Mouse (Mus musculus): ENCODE results near the gene Ptprm. TPM values are rescaled to one million over a fixed set of nuclear protein-coding genes. Genes with fewer than 3 reads are reported as not detected.

Gene Ptprm
- polyA plus RNA-seq, 1 experiment from 2014 or later: 17.7 TPM

- Histone ChIP-seq H3K9ac (no peak overlapping the region), H3K4me3 (no peak overlapping the region), H3K4me1 (peaks cover 11% of the 10 kb centered on the region), H3K27ac (no peak overlapping the region), H3K4me2 (no peak overlapping the region), H3K9me3 (no peaks in the 10 kb centered on the region), H3K27me3 (no peaks in the 10 kb centered on the region), H3K36me3 (no peaks in the 10 kb centered on the region)
- WGBS: 89% methylated on average over 4 of the region's 4 CpGs
- ATAC-seq (ENCODE audit: insufficient number of reproducible peaks, low FRiP score, low TSS enrichment, low read depth): no peak
Measured at GRCm38 (mm10) chr17:67206984-67207383, 147.3 kb downstream of the Ptprm start.

- WGBS: 39% methylated on average over 7 of the region's 7 CpGs
- H3K27ac ChIP-seq: no peak overlapping the region
- ATAC-seq (ENCODE audit: insufficient number of reproducible peaks, low FRiP score, low TSS enrichment, low read depth): no peak
Measured at GRCm38 (mm10) chr17:67201151-67201550, 153.1 kb downstream of the Ptprm start.

GRCm38 (mm10) chr17:67193728-67194127 is 160.5 kb downstream of the Ptprm start:
- Histone ChIP-seq H3K4me3 (no peak overlapping the region), H3K9me3 (no peaks in the 10 kb centered on the region), H3K36me3 (no peaks in the 10 kb centered on the region), H3K27me3 (no peaks in the 10 kb centered on the region), H3K4me1 (no peaks in the 10 kb centered on the region), H3K4me2 (no peak overlapping the region), H3K27ac (no peak overlapping the region), H3K9ac (no peak overlapping the region)
- no peak for ATAC-seq (ENCODE audit: insufficient number of reproducible peaks, low FRiP score, low TSS enrichment, low read depth)
- 54% methylated on average over 5 of the region's 5 CpGs for WGBS

More at GRCm38 (mm10) chr17:67201151-67201550, 153.1 kb downstream of the Ptprm start:
- H3K9me3 ChIP-seq: no peaks in the 10 kb centered on the region
- no peak overlapping the region for H3K4me3 ChIP-seq
- H3K4me2 ChIP-seq: no peak overlapping the region
- H3K27me3 ChIP-seq: no peaks in the 10 kb centered on the region
- no peaks in the 10 kb centered on the region for H3K4me1 ChIP-seq
- no peak overlapping the region for H3K9ac ChIP-seq
- H3K36me3 ChIP-seq: no peaks in the 10 kb centered on the region

GRCm38 (mm10) chr17:67188514-67188913 is 165.7 kb downstream of the Ptprm start:
- Histone ChIP-seq H3K9ac (no peak overlapping the region), H3K9me3 (no peaks in the 10 kb centered on the region), H3K36me3 (no peaks in the 10 kb centered on the region), H3K27me3 (no peaks in the 10 kb centered on the region), H3K4me2 (no peak overlapping the region), H3K4me3 (no peak overlapping the region), H3K27ac (no peak overlapping the region), H3K4me1 (no peaks in the 10 kb centered on the region)
- no peak for ATAC-seq (ENCODE audit: insufficient number of reproducible peaks, low FRiP score, low TSS enrichment, low read depth)
- 78% methylated on average over 2 of the region's 2 CpGs for WGBS

GRCm38 (mm10) chr17:67186879-67187278 is 167.4 kb downstream of the Ptprm start:
- no peaks in the 10 kb centered on the region for H3K36me3 ChIP-seq
- no peaks in the 10 kb centered on the region for H3K27me3 ChIP-seq
- no peak for ATAC-seq (ENCODE audit: insufficient number of reproducible peaks, low FRiP score, low TSS enrichment, low read depth)
- no peak overlapping the region for H3K4me2 ChIP-seq
- H3K9me3 ChIP-seq: no peaks in the 10 kb centered on the region
- H3K9ac ChIP-seq: no peak overlapping the region
- no peak overlapping the region for H3K27ac ChIP-seq
- no peaks in the 10 kb centered on the region for H3K4me1 ChIP-seq
- H3K4me3 ChIP-seq: no peak overlapping the region
- 72% methylated on average over 6 of the region's 6 CpGs for WGBS

- Histone ChIP-seq H3K27me3 (no peaks in the 10 kb centered on the region), H3K4me1 (no peaks in the 10 kb centered on the region), H3K9me3 (no peaks in the 10 kb centered on the region), H3K4me3 (no peak overlapping the region), H3K9ac (no peak overlapping the region), H3K4me2 (no peak overlapping the region), H3K27ac (no peak overlapping the region), H3K36me3 (no peaks in the 10 kb centered on the region)
- WGBS: 84% methylated on average over 6 of the region's 6 CpGs
- ATAC-seq (ENCODE audit: insufficient number of reproducible peaks, low FRiP score, low TSS enrichment, low read depth): no peak
Measured at GRCm38 (mm10) chr17:67185942-67186341, 168.3 kb downstream of the Ptprm start.

GRCm38 (mm10) chr17:67179446-67179845 is 174.8 kb downstream of the Ptprm start:
- no peaks in the 10 kb centered on the region for H3K36me3 ChIP-seq
- no peak overlapping the region for H3K4me3 ChIP-seq
- H3K27me3 ChIP-seq: no peaks in the 10 kb centered on the region
- H3K4me1 ChIP-seq: 0 out of 2 replicates have a peak, but pooled peaks cover 2% of the 10 kb centered on the region
- 76% methylated on average over 1 of the region's 1 CpGs for WGBS
- H3K27ac ChIP-seq: no peak overlapping the region
- H3K9ac ChIP-seq: no peak overlapping the region
- H3K9me3 ChIP-seq: no peaks in the 10 kb centered on the region
- no peak for ATAC-seq (ENCODE audit: insufficient number of reproducible peaks, low FRiP score, low TSS enrichment, low read depth)
- no peak overlapping the region for H3K4me2 ChIP-seq

- Histone ChIP-seq H3K36me3 (no peaks in the 10 kb centered on the region), H3K4me1 (0 out of 2 replicates have a peak, but pooled peaks cover 2% of the 10 kb centered on the region), H3K27ac (no peak overlapping the region), H3K9ac (no peak overlapping the region), H3K4me3 (no peak overlapping the region), H3K27me3 (no peaks in the 10 kb centered on the region), H3K9me3 (no peaks in the 10 kb centered on the region), H3K4me2 (no peak overlapping the region)
- WGBS: 68% methylated on average over 5 of the region's 5 CpGs
- no peak for ATAC-seq (ENCODE audit: insufficient number of reproducible peaks, low FRiP score, low TSS enrichment, low read depth)
Measured at GRCm38 (mm10) chr17:67178686-67179265, 175.5 kb downstream of the Ptprm start.

- Histone ChIP-seq H3K36me3 (no peaks in the 10 kb centered on the region), H3K4me1 (0 out of 2 replicates have a peak, but pooled peaks cover 2% of the 10 kb centered on the region), H3K27me3 (no peaks in the 10 kb centered on the region), H3K9me3 (no peaks in the 10 kb centered on the region), H3K4me2 (no peak overlapping the region), H3K9ac (no peak overlapping the region), H3K27ac (no peak overlapping the region), H3K4me3 (no peak overlapping the region)
- no peak for ATAC-seq (ENCODE audit: insufficient number of reproducible peaks, low FRiP score, low TSS enrichment, low read depth)
- 18% methylated on average over 2 of the region's 2 CpGs for WGBS
Measured at GRCm38 (mm10) chr17:67175836-67176235, 178.4 kb downstream of the Ptprm start.

- Histone ChIP-seq H3K27me3 (no peaks in the 10 kb centered on the region), H3K4me1 (peaks cover 5% of the 10 kb centered on the region; the same call in 1 of the 2 replicates), H3K4me3 (no peak overlapping the region), H3K9me3 (no peaks in the 10 kb centered on the region), H3K9ac (no peak overlapping the region), H3K27ac (no peak overlapping the region), H3K36me3 (no peaks in the 10 kb centered on the region), H3K4me2 (no peak overlapping the region)
- no peak for ATAC-seq (ENCODE audit: insufficient number of reproducible peaks, low FRiP score, low TSS enrichment, low read depth)
- 91% methylated on average over 2 of the region's 2 CpGs for WGBS
Measured at GRCm38 (mm10) chr17:67171353-67171752, 182.9 kb downstream of the Ptprm start.

GRCm38 (mm10) chr17:67170696-67171095 is 183.6 kb downstream of the Ptprm start:
- no peak for ATAC-seq (ENCODE audit: insufficient number of reproducible peaks, low FRiP score, low TSS enrichment, low read depth)
- H3K4me1 ChIP-seq: peaks cover 2% of the 10 kb centered on the region; the same call in 1 of the 2 replicates
- WGBS: 65% methylated on average over 7 of the region's 7 CpGs

GRCm38 (mm10) chr17:67165876-67166275 is 188.4 kb downstream of the Ptprm start:
- Histone ChIP-seq H3K4me3 (no peak overlapping the region), H3K4me2 (no peak overlapping the region), H3K9ac (no peak overlapping the region), H3K36me3 (no peaks in the 10 kb centered on the region), H3K4me1 (peaks cover 2% of the 10 kb centered on the region; the same call in 1 of the 2 replicates), H3K27ac (no peak overlapping the region), H3K27me3 (no peaks in the 10 kb centered on the region), H3K9me3 (no peaks in the 10 kb centered on the region)
- ATAC-seq (ENCODE audit: insufficient number of reproducible peaks, low FRiP score, low TSS enrichment, low read depth): no peak
- WGBS: 88% methylated on average over 2 of the region's 2 CpGs

More at GRCm38 (mm10) chr17:67170696-67171095, 183.6 kb downstream of the Ptprm start:
- no peaks in the 10 kb centered on the region for H3K36me3 ChIP-seq
- H3K4me2 ChIP-seq: no peak overlapping the region
- no peaks in the 10 kb centered on the region for H3K9me3 ChIP-seq
- no peak overlapping the region for H3K4me3 ChIP-seq
- H3K9ac ChIP-seq: no peak overlapping the region
- H3K27ac ChIP-seq: no peak overlapping the region
- H3K27me3 ChIP-seq: no peaks in the 10 kb centered on the region

- no peak for ATAC-seq (ENCODE audit: insufficient number of reproducible peaks, low FRiP score, low TSS enrichment, low read depth)
- H3K36me3 ChIP-seq: no peaks in the 10 kb centered on the region
- no peaks in the 10 kb centered on the region for H3K9me3 ChIP-seq
Measured at GRCm38 (mm10) chr17:67159611-67160010, 194.6 kb downstream of the Ptprm start.

More at GRCm38 (mm10) chr17:67159611-67160010, 194.6 kb downstream of the Ptprm start:
- no peaks in the 10 kb centered on the region for H3K4me1 ChIP-seq
- 71% methylated on average over 8 of the region's 8 CpGs for WGBS
- H3K27me3 ChIP-seq: no peaks in the 10 kb centered on the region
- no peak overlapping the region for H3K9ac ChIP-seq
- H3K27ac ChIP-seq: no peak overlapping the region
- no peak overlapping the region for H3K4me3 ChIP-seq
- no peak overlapping the region for H3K4me2 ChIP-seq
